27 mouse cellular contexts compared by ENCODE assay signal in the genomic region with DNA sequence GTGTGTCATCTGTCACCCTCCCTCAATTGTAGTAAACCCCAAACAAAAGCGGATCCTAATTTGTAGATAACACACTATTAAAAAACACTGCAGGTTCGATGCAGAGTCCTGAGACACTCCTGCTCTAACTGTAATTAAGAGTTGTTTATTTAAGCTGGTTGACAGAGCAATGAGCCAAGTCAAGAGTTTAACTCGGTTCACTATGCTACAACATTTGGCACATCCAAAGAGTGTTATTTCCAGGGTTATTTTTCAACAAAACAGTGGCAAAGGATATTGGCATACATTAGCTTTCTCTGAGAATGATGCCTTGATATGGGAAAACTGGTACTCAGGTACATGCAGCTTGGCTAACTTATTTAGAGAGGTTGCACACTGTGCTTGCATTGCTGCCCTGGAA. TPM values are rescaled to one million over a fixed set of nuclear protein-coding genes. Genes with fewer than 3 reads are reported as not detected.
A peak's percentile ranks its signal among the peaks of the same experiment; 100 is the strongest.
DNase-seq lines count a peak whose midpoint lies in the region; ATAC-seq and TF ChIP-seq lines count a peak whose summit lies in the region.
"Had no signal": no experiment of that assay in that cellular context is flagged by ENCODE, and none has a peak within 500 bp of the region (broad histone marks: within the 10 kb centered on the region; RNA-seq: fewer than 3 reads in every experiment).

No protein-coding gene starts in this region.

- H3K27ac ChIP-seq in gastrocnemius, adult 2 months, result peak overlapping the region; percentile 72; the same call in 1 of the 2 replicates
- H3K27ac ChIP-seq in midbrain, embryonic 11.5 days (ENCODE audit: low read depth, low read length), result no peak overlapping the region
- H3K27ac ChIP-seq in midbrain, embryonic 10.5 days (replicated peaks), result no peak overlapping the region
- no peak overlapping the region for H3K27ac ChIP-seq in MEL (ENCODE audit: control insufficient read depth, low read depth, low read length)
- H3K27ac ChIP-seq: embryonic facial prominence, embryonic 10.5 days; embryonic facial prominence, embryonic 12.5 days; forebrain, embryonic 10.5 days; forebrain, embryonic 12.5 days had no signal

- H3K4me3 ChIP-seq in gastrocnemius, adult 2 months, result no peak overlapping the region
- H3K4me3 ChIP-seq in midbrain, embryonic 11.5 days (ENCODE audit: low read depth, low read length), result no peak overlapping the region
- no peak overlapping the region for H3K4me3 ChIP-seq in midbrain, embryonic 10.5 days
- H3K4me3 ChIP-seq in MEL (ENCODE audit: control insufficient read depth in 1 of 2, insufficient read depth in 1 of 2, low read depth in 2 of 2, low read length in 2 of 2), result no peak overlapping the region
- H3K4me3 ChIP-seq: embryonic facial prominence, embryonic 10.5 days; embryonic facial prominence, embryonic 12.5 days; erythroblast, embryonic 14.5 days; forebrain, embryonic 10.5 days; forebrain, embryonic 12.5 days had no signal

- no peaks in the 10 kb centered on the region; the same call in 1 of the 2 replicates for H3K4me1 ChIP-seq in midbrain, embryonic 11.5 days (ENCODE audit: control insufficient read depth, insufficient read depth, low read length)
- H3K4me1 ChIP-seq in midbrain, embryonic 10.5 days, result peaks cover 9% of the 10 kb centered on the region; the same call in 1 of the 2 replicates
- H3K4me1 ChIP-seq in MEL (ENCODE audit: control insufficient read depth in 1 of 2, insufficient read depth in 2 of 2, low read length in 2 of 2), result peaks cover 11 to 29% of the 10 kb centered on the region in 2 experiments
- H3K4me1 ChIP-seq: embryonic facial prominence, embryonic 12.5 days; forebrain, embryonic 12.5 days had no signal

- H3K9me3 ChIP-seq in midbrain, embryonic 11.5 days (ENCODE audit: control insufficient read depth, low read length), result no peaks in the 10 kb centered on the region
- no peaks in the 10 kb centered on the region for H3K9me3 ChIP-seq in midbrain, embryonic 10.5 days (replicated peaks)
- H3K9me3 ChIP-seq in MEL (replicated peaks; ENCODE audit: insufficient read depth, low read length), result no peaks in the 10 kb centered on the region
- H3K9me3 ChIP-seq: embryonic facial prominence, embryonic 10.5 days; embryonic facial prominence, embryonic 12.5 days; forebrain, embryonic 10.5 days; forebrain, embryonic 12.5 days; G1E had no signal

- H3K4me2 ChIP-seq in midbrain, embryonic 11.5 days, result no peak overlapping the region
- H3K4me2 ChIP-seq: embryonic facial prominence, embryonic 12.5 days; forebrain, embryonic 12.5 days had no signal

- ATAC-seq in midbrain, embryonic 11.5 days (ENCODE audit: low FRiP score), result no peak
- ATAC-seq: CD4-positive, CD25-positive, alpha-beta regulatory T cell, adult 4 months; forebrain, embryonic 14.5 days; forebrain, embryonic 16.5 days had no signal

- TF ChIP-seq RAD21 in MEL (IDR thresholded peaks at IDR 0.05; ENCODE audit: low read depth, low read length), result no peak

- intact Hi-C loops in gastrocnemius, adult 2 months (cut with DNase I), result no loop called here

- 89% methylated on average over 3 of the region's 3 CpGs for WGBS in midbrain, embryonic 11.5 days
- WGBS in midbrain, embryonic 10.5 days, result 86% methylated on average over 3 of the region's 3 CpGs

- no peak overlapping the region for H3K9ac ChIP-seq in midbrain, embryonic 11.5 days (ENCODE audit: low read length)
- H3K9ac ChIP-seq in MEL (ENCODE audit: control insufficient read depth, low read depth, low read length, poor library complexity, severe bottlenecking), result no peak overlapping the region
- H3K9ac ChIP-seq: embryonic facial prominence, embryonic 12.5 days; forebrain, embryonic 12.5 days had no signal

- TF ChIP-seq CTCF in gastrocnemius, adult 2 months (IDR thresholded peaks at IDR 0.05), result no peak
- no peak for TF ChIP-seq CTCF in MEL (IDR thresholded peaks at IDR 0.05 in 2 of 3, conservative IDR thresholded peaks at IDR 0.05 in 1 of 3; ENCODE audit: control insufficient read depth in 1 of 3, insufficient read depth in 1 of 3, low read depth in 2 of 3, low read length in 3 of 3, poor library complexity in 1 of 3, severe bottlenecking in 1 of 3)

- DNase-seq in gastrocnemius, adult 2 months, result no peak
- DNase-seq in gastrocnemius, postnatal 4 days (ENCODE audit: low spot score in 2 of 2), result no peak
- peak; percentile 50 for DNase-seq in kidney, adult 9 months
- no peak for DNase-seq in kidney, postnatal 4 days
- peak; percentile 14 for DNase-seq in midbrain, embryonic 11.5 days (ENCODE audit: low spot score, missing footprints)
- no peak for DNase-seq in midbrain, embryonic 10.5 days (ENCODE audit: low spot score)
- no peak for DNase-seq in MEL (ENCODE audit: low read depth, low spot score)
- DNase-seq in layer of hippocampus, postnatal 25 days (ENCODE audit: extremely low spot score in 1 of 2, low spot score in 1 of 2), result no peak
- DNase-seq: adrenal gland, adult 8-10 months; adrenal gland, postnatal 14 days; adrenal gland, postnatal 36 days; B cell, adult 2 months; cerebellum, adult 11-12 months; cerebellum, adult 2 months; cerebellum, adult 9-10 months; cerebellum, postnatal 10 days; cerebellum, postnatal 25 days had no signal

- peaks cover 7% of the 10 kb centered on the region for H3K79me2 ChIP-seq in MEL (ENCODE audit: control insufficient read depth, insufficient read depth, low read length, poor library complexity)

- no peak for TF ChIP-seq EP300 in MEL (IDR thresholded peaks at IDR 0.05; ENCODE audit: low read depth in 1 of 2, low read length in 2 of 2)

- H3K27me3 ChIP-seq in midbrain, embryonic 11.5 days (ENCODE audit: control insufficient read depth, insufficient read depth, low read length), result no peaks in the 10 kb centered on the region
- no peaks in the 10 kb centered on the region for H3K27me3 ChIP-seq in midbrain, embryonic 10.5 days (ENCODE audit: low read depth, poor library complexity, severe bottlenecking)
- H3K27me3 ChIP-seq in MEL (ENCODE audit: control insufficient read depth in 1 of 2, insufficient read depth in 2 of 2, low read length in 2 of 2), result no peaks in the 10 kb centered on the region
- H3K27me3 ChIP-seq: CH12.LX; embryonic facial prominence, embryonic 12.5 days; forebrain, embryonic 12.5 days had no signal

- TF ChIP-seq POLR2A in MEL (IDR thresholded peaks at IDR 0.05; ENCODE audit: control insufficient read depth in 1 of 2, insufficient read depth in 1 of 2, low read depth in 1 of 2, low read length in 2 of 2, poor library complexity in 1 of 2), result no peak

- H3K36me3 ChIP-seq in midbrain, embryonic 11.5 days (ENCODE audit: control insufficient read depth, insufficient read depth, low read length), result no peaks in the 10 kb centered on the region
- H3K36me3 ChIP-seq in midbrain, embryonic 10.5 days, result no peaks in the 10 kb centered on the region
- peaks cover 0 to 46% of the 10 kb centered on the region in 2 experiments; a peak in 2 of 4 replicates for H3K36me3 ChIP-seq in MEL (ENCODE audit: control insufficient read depth in 1 of 2, insufficient read depth in 2 of 2, low read length in 2 of 2)
- H3K36me3 ChIP-seq: embryonic facial prominence, embryonic 10.5 days; embryonic facial prominence, embryonic 12.5 days; forebrain, embryonic 10.5 days; forebrain, embryonic 12.5 days had no signal

TF ChIP-seq in MEL, 35 proteins besides CTCF, POLR2A, EP300 and RAD21:
- TF ChIP-seq GATA1 (IDR thresholded peaks at IDR 0.05; ENCODE audit: low read depth, low read length) (no peak), SIN3A (IDR thresholded peaks at IDR 0.05; ENCODE audit: low read length) (0 out of 2 replicates have a peak, but pooled peaks have one; percentile 20)
TF ChIP-seq in MEL: peak in this region for 1.

RNA-seq across cellular contexts. Expression of a gene that starts 4.9 kb away (rescaled TPM):
- total RNA-seq in gastrocnemius, adult 2 months (2021), result 10 to 100 TPM; 19.8 to 26.1 TPM
- total RNA-seq in gastrocnemius, postnatal 4 days (2021), result 10 to 100 TPM; 40.2 to 49.6 TPM
- polyA plus RNA-seq in midbrain, embryonic 11.5 days (2014; fragmentation: Nextera tagmentation; extraction: Ambion mirVana), result 22.9 and 25.1 TPM in 2 replicates
- polyA plus RNA-seq in midbrain, embryonic 10.5 days (2016; fragmentation: Nextera tagmentation; extraction: Ambion mirVana), result 18.3 and 21.5 TPM in 2 replicates
- total RNA-seq in MEL (2012; rRNA removed), result 8.0 and 10.6 TPM in 2 replicates
- polyA plus RNA-seq in MEL (2012; ENCODE audit: insufficient read depth in 1 of 2, insufficient read length in 2 of 2, low read depth in 1 of 2, low replicate concordance in 2 of 2, missing spikeins in 1 of 2), result 1 to 10 TPM in 1 of 2 experiments, not detected in 1; 8.5 TPM
- total RNA-seq in layer of hippocampus, postnatal 25 days (2021), result 10 to 100 TPM; 33.5 to 39.0 TPM

Comparison
In these comparisons a context has a peak if more than half of its experiments do, and no peak if none do; other contexts are left out.
1. DNase-seq: peak in kidney, adult 9 months (single experiment) and midbrain, embryonic 11.5 days (single experiment); none in gastrocnemius, adult 2 months (single experiment), gastrocnemius, postnatal 4 days (0 of 2), kidney, postnatal 4 days (0 of 2), midbrain, embryonic 10.5 days (single experiment), MEL (single experiment) and layer of hippocampus, postnatal 25 days (0 of 2).